Mouse (Mus musculus) retina, postnatal 1 day (tissue): ENCODE data around the gene BC107364.
A peak's percentile ranks its signal among the peaks of the same experiment; 100 is the strongest.
"Not testable (repeated sequence)": the region's sequence is repeated elsewhere in the genome, so short reads cannot be mapped to it uniquely, and the experiment has no call there.

Experiments used
- DNase-seq: peaks from one replicate; pipeline ENCODE4 v3.0.0-alpha.2; 2012

Gene BC107364

GRCm38 (mm10) chr3:96485361-96485760 lies 33.3 kb upstream of the BC107364 start:
- DNase-seq: peak; percentile 53

GRCm38 (mm10) chr3:96484921-96485320 lies 32.8 kb upstream of the BC107364 start:
- no peak for DNase-seq

GRCm38 (mm10) chr3:96483946-96484345 lies 31.8 kb upstream of the BC107364 start:
- no peak for DNase-seq

- not testable (repeated sequence) for DNase-seq
Measured at GRCm38 (mm10) chr3:96483044-96483443, 30.9 kb upstream of the BC107364 start.

GRCm38 (mm10) chr3:96482451-96482850 lies 30.3 kb upstream of the BC107364 start:
- no peak for DNase-seq

GRCm38 (mm10) chr3:96481856-96482255 lies 29.8 kb upstream of the BC107364 start:
- DNase-seq: no peak

- no peak for DNase-seq
Measured at GRCm38 (mm10) chr3:96480684-96481270, 28.7 kb upstream of the BC107364 start.

- DNase-seq: peak; percentile 34
Measured at GRCm38 (mm10) chr3:96479249-96479648, 27.1 kb upstream of the BC107364 start.

GRCm38 (mm10) chr3:96477558-96477957 lies 25.5 kb upstream of the BC107364 start:
- no peak for DNase-seq

- no peak for DNase-seq
Measured at GRCm38 (mm10) chr3:96477084-96477483, 25.0 kb upstream of the BC107364 start.

- peak; percentile 44 for DNase-seq
Measured at GRCm38 (mm10) chr3:96474909-96475655, 23.0 kb upstream of the BC107364 start.

- DNase-seq: not testable (repeated sequence)
Measured at GRCm38 (mm10) chr3:96473556-96473955, 21.4 kb upstream of the BC107364 start.

GRCm38 (mm10) chr3:96472066-96472465 lies 20.0 kb upstream of the BC107364 start:
- DNase-seq: no peak

GRCm38 (mm10) chr3:96469626-96470025 lies 17.5 kb upstream of the BC107364 start:
- no peak for DNase-seq

- DNase-seq: not testable (repeated sequence)
Measured at GRCm38 (mm10) chr3:96468335-96468734, 16.2 kb upstream of the BC107364 start.

- no peak for DNase-seq
Measured at GRCm38 (mm10) chr3:96467641-96468040, 15.5 kb upstream of the BC107364 start.

GRCm38 (mm10) chr3:96463891-96464290 lies 11.8 kb upstream of the BC107364 start:
- DNase-seq: peak; percentile 59

GRCm38 (mm10) chr3:96460568-96460870 lies 8.4 kb upstream of the BC107364 start:
- DNase-seq: not testable (repeated sequence)

GRCm38 (mm10) chr3:96459757-96460567 lies 7.9 kb upstream of the BC107364 start:
- DNase-seq: not testable (repeated sequence)

GRCm38 (mm10) chr3:96458886-96459439 lies 6.9 kb upstream of the BC107364 start:
- DNase-seq: not testable (repeated sequence)

- DNase-seq: not testable (repeated sequence)
Measured at GRCm38 (mm10) chr3:96458008-96458407, 5.9 kb upstream of the BC107364 start.

- DNase-seq: not testable (repeated sequence)
Measured at GRCm38 (mm10) chr3:96451181-96451737, 847 bp downstream of the BC107364 start.

GRCm38 (mm10) chr3:96450586-96450896 lies 1.6 kb downstream of the BC107364 start:
- DNase-seq: not testable (repeated sequence)
